Mouse (Mus musculus) forebrain, embryonic 13.5 days (tissue): Measurements from ENCODE around the gene Chit1. TPM values are rescaled to one million over a fixed set of nuclear protein-coding genes. Genes with fewer than 3 reads are reported as not detected.

Experiments
- ATAC-seq: fragments of 200-750 bp; cut with Nextera tagmentation; 2 replicates; pipeline ENCODE4 v1.8.0; 2017
- H3K27ac ChIP-seq: fragments of 300-500 bp; sonication (generic); 2 replicates; pipeline ENCODE4 v1.5.1; 2015; ENCODE audit warnings: inconsistent platforms, mild to moderate bottlenecking, moderate library complexity
- H3K27me3 ChIP-seq: fragments of 300-500 bp; sonication (generic); 2 replicates; pipeline ENCODE4 v1.6.1; 2015; ENCODE audit warnings: mild to moderate bottlenecking, inconsistent platforms
- H3K36me3 ChIP-seq: fragments of 300-500 bp; sonication (generic); 2 replicates; pipeline ENCODE4 v1.6.1; 2015; ENCODE audit warnings: mild to moderate bottlenecking, inconsistent platforms; ENCODE audit not compliant: poor library complexity, severe bottlenecking
- H3K4me1 ChIP-seq: fragments of 300-500 bp; sonication (generic); 2 replicates; pipeline ENCODE4 v1.6.1; 2015; ENCODE audit warnings: inconsistent platforms
- H3K4me2 ChIP-seq: fragments of 300-500 bp; sonication (generic); 2 replicates; pipeline ENCODE4 v1.6.1; 2015; ENCODE audit warnings: inconsistent platforms, mild to moderate bottlenecking, moderate library complexity
- H3K4me3 ChIP-seq: fragments of 300-500 bp; sonication (generic); 2 replicates; pipeline ENCODE4 v1.5.1; 2015; ENCODE audit warnings: mild to moderate bottlenecking, inconsistent platforms
- H3K9ac ChIP-seq: fragments of 300-500 bp; sonication (generic); 2 replicates; pipeline ENCODE4 v1.6.1; 2015; ENCODE audit warnings: mild to moderate bottlenecking, inconsistent platforms
- H3K9me3 ChIP-seq: fragments of 300-500 bp; sonication (generic); replicated peaks from 2 replicates; pipeline ENCODE4 v1.6.1; 2016; ENCODE audit warnings: inconsistent platforms
- WGBS: fragments of 180-500 bp; shearing (Covaris S2); methylation state at CpG from one replicate; pipeline ENCODE4 v1.1.7; 2015; 5-methylcytosine and 5-hydroxymethylcytosine counted together
- polyA plus RNA-seq: library from polyadenylated mRNA; unstranded; fragments of >200 nt; fragmentation: Nextera tagmentation; extraction: Ambion mirVana; gene quantifications from 2 replicates; pipeline ENCODE4 v1.2.1, GENCODE M21; 2015

Gene Chit1
- polyA plus RNA-seq, 1 experiment from 2014 or later = 0.17 TPM

DNA sequence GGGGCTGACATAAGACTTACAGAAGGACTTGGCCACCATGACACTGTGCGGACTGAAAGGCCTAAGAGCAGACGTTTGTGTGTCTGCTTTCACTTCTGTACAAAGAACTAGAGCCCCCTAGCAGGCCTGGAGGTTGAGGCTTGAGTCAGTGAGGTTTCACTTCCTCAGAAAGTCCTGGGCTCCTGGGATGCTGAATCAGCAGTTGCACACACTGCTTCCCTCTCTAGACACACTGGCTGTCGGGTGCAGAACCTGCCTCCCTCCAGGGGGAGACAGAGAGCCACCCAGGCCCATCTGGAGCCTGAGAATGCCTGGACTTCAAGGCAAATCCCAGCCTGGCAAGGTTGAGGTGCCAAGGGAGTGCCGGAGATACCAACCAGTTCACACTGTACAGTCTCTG, 85.3 kb downstream of the Chit1 start:
- H3K27ac ChIP-seq = no peak overlapping the region
- no peaks in the 10 kb centered on the region for H3K9me3 ChIP-seq
- no peaks in the 10 kb centered on the region for H3K27me3 ChIP-seq
- H3K9ac ChIP-seq = no peak overlapping the region
- no peaks in the 10 kb centered on the region for H3K36me3 ChIP-seq
- H3K4me2 ChIP-seq = no peak overlapping the region
- 68% methylated on average over 4 of the region's 4 CpGs for WGBS
- peaks cover 13% of the 10 kb centered on the region for H3K4me1 ChIP-seq
- no peak for ATAC-seq
- H3K4me3 ChIP-seq = no peak overlapping the region

DNA sequence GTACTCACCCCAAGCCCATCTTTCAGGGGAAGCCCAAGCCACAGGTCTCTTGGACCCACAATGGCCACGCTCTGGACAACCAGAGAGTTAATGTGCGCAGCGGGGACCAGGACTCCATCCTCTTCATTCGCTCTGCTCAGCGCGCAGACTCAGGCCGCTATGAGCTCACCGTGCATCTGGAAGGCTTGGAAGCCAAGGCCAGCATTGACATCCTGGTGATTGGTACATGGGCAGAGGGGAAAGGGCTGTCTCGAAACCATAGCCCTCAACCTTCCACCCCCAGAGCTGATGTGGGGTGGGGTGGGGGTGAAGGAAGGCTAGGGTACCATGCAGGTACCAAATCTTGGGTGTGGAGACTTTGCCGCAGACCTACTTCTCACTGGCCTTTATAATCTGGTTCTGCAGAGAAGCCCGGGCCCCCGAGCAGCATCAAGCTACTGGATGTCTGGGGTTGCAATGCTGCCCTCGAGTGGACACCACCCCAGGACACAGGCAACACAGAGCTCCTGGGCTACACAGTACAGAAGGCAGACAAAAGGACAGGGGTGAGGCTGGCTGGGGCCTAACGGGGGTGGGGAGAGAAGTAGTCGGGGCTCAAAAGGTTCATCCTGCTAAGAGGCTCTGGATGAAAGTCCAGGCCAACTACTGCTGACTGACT, 86.4 kb downstream of the Chit1 start:
- WGBS = 79% methylated on average over 15 of the region's 15 CpGs
- Histone ChIP-seq H3K9me3 (no peaks in the 10 kb centered on the region), H3K4me1 (peaks cover 13% of the 10 kb centered on the region), H3K27ac (no peak overlapping the region), H3K27me3 (no peaks in the 10 kb centered on the region), H3K4me3 (no peak overlapping the region), H3K4me2 (no peak overlapping the region), H3K36me3 (no peaks in the 10 kb centered on the region), H3K9ac (no peak overlapping the region)
- ATAC-seq = no peak

DNA sequence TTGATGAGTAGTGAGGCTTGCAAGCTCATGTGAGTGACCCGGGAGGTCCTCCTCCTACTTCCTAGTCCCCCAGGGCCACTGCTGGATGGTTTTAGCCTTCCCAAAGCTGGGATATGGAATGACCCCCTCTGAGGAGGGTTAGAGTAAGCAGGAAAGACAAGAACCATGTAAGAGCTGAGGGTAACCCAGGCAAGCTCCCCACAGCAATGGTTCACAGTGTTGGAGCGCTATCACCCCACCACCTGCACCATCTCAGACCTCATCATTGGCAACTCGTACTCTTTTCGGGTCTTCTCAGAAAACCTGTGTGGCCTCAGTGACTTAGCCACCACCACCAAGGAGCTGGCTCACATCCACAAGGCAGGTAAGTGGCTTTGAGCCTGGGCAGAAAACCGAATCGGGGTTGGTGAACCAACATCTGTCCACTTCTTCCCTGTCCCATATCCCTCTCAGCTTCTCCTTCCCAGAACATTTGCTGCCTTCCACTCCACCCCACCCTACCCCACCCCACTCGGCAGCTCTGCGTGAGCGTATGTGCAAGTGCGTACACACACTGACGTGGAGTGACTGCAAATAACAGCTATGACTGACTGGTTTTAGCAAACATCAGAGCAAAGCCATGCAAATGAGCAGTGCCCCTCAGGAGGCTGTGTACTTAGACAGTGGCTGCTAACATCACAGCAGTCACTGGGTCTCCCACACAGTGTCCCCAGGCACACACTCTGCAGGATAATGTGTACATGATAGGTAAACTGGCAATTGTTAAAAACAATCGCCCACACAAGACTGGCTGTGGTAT, 87.4 kb downstream of the Chit1 start:
- WGBS = 87% methylated on average over 12 of the region's 12 CpGs
- Histone ChIP-seq H3K27ac (no peak overlapping the region), H3K4me3 (no peak overlapping the region)

DNA sequence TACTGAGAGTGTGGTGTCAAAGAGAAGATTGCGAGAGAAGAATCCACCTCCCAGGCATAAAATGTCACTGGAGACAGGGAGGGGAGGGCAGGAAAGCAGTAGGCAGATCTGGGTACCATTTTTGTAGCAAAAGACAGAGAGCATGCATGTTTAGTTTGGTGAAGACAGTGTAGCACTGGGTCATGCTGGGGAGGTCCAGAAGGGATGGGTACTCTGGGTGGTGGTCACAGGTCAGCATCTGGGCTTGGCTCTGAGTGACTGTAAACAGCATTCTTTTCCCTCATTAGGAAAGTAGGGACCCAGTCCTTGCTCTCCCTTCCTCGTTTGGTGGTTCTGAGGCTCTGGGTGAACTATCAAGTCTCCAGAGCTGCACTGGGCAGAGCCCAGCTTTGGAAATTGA, 89.4 kb downstream of the Chit1 start:
- Histone ChIP-seq H3K27ac (no peak overlapping the region), H3K36me3 (no peaks in the 10 kb centered on the region), H3K4me2 (no peak overlapping the region), H3K9me3 (no peaks in the 10 kb centered on the region), H3K4me1 (peaks cover 10% of the 10 kb centered on the region), H3K4me3 (no peak overlapping the region), H3K27me3 (no peaks in the 10 kb centered on the region), H3K9ac (no peak overlapping the region)
- WGBS = 56% methylated on average over 2 of the region's 2 CpGs
- ATAC-seq = no peak

More for the DNA sequence above, 87.4 kb downstream of the Chit1 start:
- Histone ChIP-seq H3K9me3 (no peaks in the 10 kb centered on the region), H3K36me3 (no peaks in the 10 kb centered on the region), H3K4me2 (no peak overlapping the region), H3K27me3 (no peaks in the 10 kb centered on the region), H3K4me1 (peaks cover 13% of the 10 kb centered on the region), H3K9ac (no peak overlapping the region)
- no peak for ATAC-seq

Other genes with a start within 250 kb of the Chit1 start
- gene Optc, start 203.2 kb upstream of the Chit1 start, polyA plus RNA-seq = 2.3 and 3.3 TPM in 2 replicates
- 1.3 and 3.1 TPM in 2 replicates for gene Prelp, start 189.8 kb upstream of the Chit1 start, polyA plus RNA-seq
- gene Fmod, start 74.0 kb upstream of the Chit1 start, polyA plus RNA-seq = 1.2 and 1.6 TPM in 2 replicates
- gene Btg2, start 32.1 kb upstream of the Chit1 start, polyA plus RNA-seq = 122 and 129 TPM in 2 replicates
- 2.0 and 3.2 TPM in 2 replicates for gene Chil1, start 70.9 kb downstream of the Chit1 start, polyA plus RNA-seq
- not detected in 2 replicates for gene Mybph, start 82.2 kb downstream of the Chit1 start, polyA plus RNA-seq
- gene Adora1, start 124.2 kb downstream of the Chit1 start, polyA plus RNA-seq = 3.3 and 4.6 TPM in 2 replicates
- gene Myog, start 178.7 kb downstream of the Chit1 start, polyA plus RNA-seq = not detected in 2 replicates
- gene Ppfia4, start 221.7 kb downstream of the Chit1 start, polyA plus RNA-seq = 3.5 and 3.7 TPM in 2 replicates